Mouse (Mus musculus) myocyte (in vitro differentiated cells): ENCODE measurements around the gene Alox12. TPM values are rescaled to one million over a fixed set of nuclear protein-coding genes. Genes with fewer than 3 reads are reported as not detected.
A peak's percentile ranks its signal among the peaks of the same experiment; 100 is the strongest.

ENCODE experiments used
- H3K27me3 ChIP-seq: one replicate; pipeline ENCODE4 v1.6.1; 2011; ENCODE audit not compliant: control insufficient read depth, insufficient read depth, insufficient read length
- H3K36me3 ChIP-seq: one replicate; pipeline ENCODE4 v1.6.1; 2011; ENCODE audit not compliant: control insufficient read depth, insufficient read depth
- H3K4me2 ChIP-seq: one replicate; pipeline ENCODE4 v1.6.1; 2011; ENCODE audit warnings: low read depth, control low read depth
- H3K4me3 ChIP-seq: one replicate; pipeline ENCODE4 v1.5.1; 2011; ENCODE audit warnings: mild to moderate bottlenecking, control low read depth, moderate library complexity
- H3K79me2 ChIP-seq: one replicate; pipeline ENCODE4 v1.6.1; 2011; ENCODE audit not compliant: control insufficient read depth, insufficient read depth
- H3ac ChIP-seq: one replicate; pipeline ENCODE4 v1.6.1; 2011; ENCODE audit not compliant: control insufficient read depth, insufficient read length
- CEBPB ChIP-seq: IDR thresholded peaks from 2 replicates; pipeline ENCODE4 v1.6.1; 2011; ENCODE audit warnings: mild to moderate bottlenecking, moderate library complexity; ENCODE audit not compliant: poor library complexity, insufficient read depth, severe bottlenecking
- E2F4 ChIP-seq: IDR thresholded peaks from one replicate; pipeline ENCODE4 v1.6.1; 2011; ENCODE audit warnings: mild to moderate bottlenecking, control low read depth, moderate library complexity; ENCODE audit not compliant: insufficient read depth
- MAX ChIP-seq: IDR thresholded peaks from one replicate; pipeline ENCODE4 v1.6.1; 2011; ENCODE audit warnings: low read depth, mild to moderate bottlenecking, control low read depth
- MYOD1 ChIP-seq, 3 experiments: IDR thresholded peaks; one replicate each; pipeline ENCODE4 v1.6.1; 2011; ENCODE audit warnings: control low read depth in 2 of 3, low read depth in 2 of 3, mild to moderate bottlenecking in 2 of 3, moderate library complexity in 1 of 3; ENCODE audit not compliant: insufficient read length in 2 of 3, control insufficient read depth in 1 of 3
- MYOG ChIP-seq, 3 experiments: IDR thresholded peaks; one replicate each; pipeline ENCODE4 v1.6.1; 2011; ENCODE audit warnings: control low read depth in 2 of 3, low read depth in 2 of 3, mild to moderate bottlenecking in 2 of 3; ENCODE audit not compliant: insufficient read length in 2 of 3, control insufficient read depth in 1 of 3, insufficient read depth in 1 of 3
- POLR2A ChIP-seq: IDR thresholded peaks from one replicate; pipeline ENCODE4 v1.6.1; 2011; ENCODE audit warnings: low read depth, mild to moderate bottlenecking, control low read depth, moderate library complexity; ENCODE audit not compliant: insufficient read length
- POLR2AphosphoS2 ChIP-seq: IDR thresholded peaks from one replicate; pipeline ENCODE4 v1.6.1; 2011; ENCODE audit warnings: low read depth, control low read depth; ENCODE audit not compliant: insufficient read length
- REST ChIP-seq: IDR thresholded peaks from one replicate; pipeline ENCODE4 v1.6.1; 2011; ENCODE audit warnings: mild to moderate bottlenecking, control low read depth, moderate library complexity; ENCODE audit not compliant: insufficient read depth, insufficient read length
- SRF ChIP-seq: IDR thresholded peaks from one replicate; pipeline ENCODE4 v1.6.1; 2011; ENCODE audit warnings: low read depth; ENCODE audit not compliant: control insufficient read depth, insufficient read length
- TCF12 ChIP-seq: IDR thresholded peaks from one replicate; pipeline ENCODE4 v1.6.1; 2011; ENCODE audit warnings: mild to moderate bottlenecking, control low read depth; ENCODE audit not compliant: poor library complexity, insufficient read depth, severe bottlenecking
- TCF3 ChIP-seq: IDR thresholded peaks from one replicate; pipeline ENCODE4 v1.6.1; 2011; ENCODE audit warnings: low read depth, control low read depth; ENCODE audit not compliant: insufficient read length
- USF1 ChIP-seq: IDR thresholded peaks from one replicate; pipeline ENCODE4 v1.6.1; 2011; ENCODE audit warnings: low read depth, mild to moderate bottlenecking, control low read depth, moderate library complexity
- polyA plus RNA-seq: library from polyadenylated mRNA; unstranded; fragments of >200 nt; fragmentation: generic; extraction: Trizol; gene quantifications from one replicate; pipeline ENCODE4 v1.2.1, GENCODE M21; 2012; ENCODE audit warnings: missing spikeins

The Alox12 gene
- polyA plus RNA-seq, 1 experiment, result 0.25 TPM

GRCm38 (mm10) chr11:70225798-70226601, 29.2 kb downstream of the Alox12 start:
- Histone ChIP-seq H3K4me2 (no peak overlapping the region), H3K36me3 (no peaks in the 10 kb centered on the region), H3K27me3 (no peaks in the 10 kb centered on the region), H3ac (no peak overlapping the region), H3K4me3 (no peak overlapping the region), H3K79me2 (peaks cover 8% of the 10 kb centered on the region)
- TF ChIP-seq MAX, result no peak
- TF ChIP-seq MYOG (IDR thresholded peaks at IDR 0.05; ENCODE audit: control insufficient read depth in 1 of 3, insufficient read depth in 1 of 3, insufficient read length in 2 of 3, low read depth in 2 of 3), result no peak
- TF ChIP-seq TCF12, result no peak
- TF ChIP-seq MYOD1 (IDR thresholded peaks at IDR 0.05; ENCODE audit: control insufficient read depth in 1 of 3, insufficient read length in 2 of 3, low read depth in 2 of 3), result no peak
- no peak for TF ChIP-seq TCF3
- no peak for TF ChIP-seq POLR2AphosphoS2
- TF ChIP-seq SRF, result no peak
- TF ChIP-seq POLR2A, result no peak
- TF ChIP-seq USF1, result no peak

GRCm38 (mm10) chr11:70223724-70224123, 31.4 kb downstream of the Alox12 start:
- Histone ChIP-seq H3K36me3 (no peaks in the 10 kb centered on the region), H3ac (no peak overlapping the region), H3K4me2 (no peak overlapping the region), H3K4me3 (no peak overlapping the region), H3K27me3 (no peaks in the 10 kb centered on the region), H3K79me2 (peaks cover 7% of the 10 kb centered on the region)
- TF ChIP-seq CEBPB (no peak), MYOG (IDR thresholded peaks at IDR 0.05; ENCODE audit: control insufficient read depth in 1 of 3, insufficient read depth in 1 of 3, insufficient read length in 2 of 3, low read depth in 2 of 3) (no peak), SRF (no peak), TCF12 (no peak), TCF3 (no peak), MYOD1 (IDR thresholded peaks at IDR 0.05; ENCODE audit: control insufficient read depth in 1 of 3, insufficient read length in 2 of 3, low read depth in 2 of 3) (no peak), USF1 (no peak), POLR2A (no peak), POLR2AphosphoS2 (no peak), REST (no peak), MAX (no peak), E2F4 (no peak)

- Histone ChIP-seq H3K36me3 (no peaks in the 10 kb centered on the region), H3K4me2 (peak overlapping the region; percentile 100), H3K4me3 (peak overlapping the region; percentile 59), H3K79me2 (no peaks in the 10 kb centered on the region), H3K27me3 (no peaks in the 10 kb centered on the region), H3ac (peak overlapping the region; percentile 0)
- TF ChIP-seq MAX (no peak), E2F4 (no peak), POLR2A (no peak), USF1 (no peak), MYOG (IDR thresholded peaks at IDR 0.05; ENCODE audit: control insufficient read depth in 1 of 3, insufficient read depth in 1 of 3, insufficient read length in 2 of 3, low read depth in 2 of 3) (no peak), CEBPB (no peak), MYOD1 (IDR thresholded peaks at IDR 0.05; ENCODE audit: control insufficient read depth in 1 of 3, insufficient read length in 2 of 3, low read depth in 2 of 3) (no peak)
These were observed 33.3 kb downstream of the Alox12 start for GRCm38 (mm10) chr11:70221603-70222500.

GRCm38 (mm10) chr11:70220731-70221602, 34.2 kb downstream of the Alox12 start, which contains the start of gene Slc16a13:
Gene Slc16a13, minus strand, starts transcription at chr11:70221064.
- no peaks in the 10 kb centered on the region for H3K27me3 ChIP-seq

More at GRCm38 (mm10) chr11:70220731-70221602, 34.2 kb downstream of the Alox12 start, which contains the start of gene Slc16a13:
- Histone ChIP-seq H3ac (peak within 1 kb of the TSS; percentile 0), H3K4me2 (peak within 1 kb of the TSS; percentile 100), H3K79me2 (no peaks in the 10 kb centered on the region), H3K4me3 (peak within 1 kb of the TSS; percentile 59), H3K36me3 (no peaks in the 10 kb centered on the region)
- no peak for TF ChIP-seq MYOD1 (IDR thresholded peaks at IDR 0.05; ENCODE audit: control insufficient read depth in 1 of 3, insufficient read length in 2 of 3, low read depth in 2 of 3)
- TF ChIP-seq POLR2AphosphoS2, result peak; percentile 97
- TF ChIP-seq USF1, result peak; percentile 94
- TF ChIP-seq E2F4, result no peak
- TF ChIP-seq POLR2A, result peak; percentile 90
- no peak for TF ChIP-seq MYOG (IDR thresholded peaks at IDR 0.05; ENCODE audit: control insufficient read depth in 1 of 3, insufficient read depth in 1 of 3, insufficient read length in 2 of 3, low read depth in 2 of 3)
